Mouse (Mus musculus) heart, adult 2 months (tissue): ENCODE results near the gene Tulp2.

Experiments
- CTCF ChIP-seq: fragments of 200-600 bp; IDR thresholded peaks from 2 replicates; pipeline ENCODE4 v1.8.1; 2022; ENCODE audit warnings: antibody characterized with exemption, mild to moderate bottlenecking, moderate library complexity
- EP300 ChIP-seq: fragments of 200-500 bp; IDR thresholded peaks from 2 replicates; pipeline ENCODE4 v1.6.1; 2011; ENCODE audit warnings: low read depth, low read length, control low read depth; ENCODE audit not compliant: insufficient read depth
- POLR2A ChIP-seq: fragments of 200-500 bp; IDR thresholded peaks from 2 replicates; pipeline ENCODE4 v1.6.1; 2011; ENCODE audit warnings: mild to moderate bottlenecking, low read depth, low read length, control low read depth; ENCODE audit not compliant: insufficient read depth

- no peak for TF ChIP-seq CTCF
- no peak for TF ChIP-seq POLR2A
- no peak for TF ChIP-seq EP300
These were observed 83.8 kb downstream of the Tulp2 start for GRCm38 (mm10) chr7:45565446-45565845.
